Mouse (Mus musculus) stomach, embryonic 15.5 days (tissue): ENCODE results near the gene Cpvl. TPM values are rescaled to one million over a fixed set of nuclear protein-coding genes. Genes with fewer than 3 reads are reported as not detected.

Experiments
- polyA plus RNA-seq: library from polyadenylated mRNA; unstranded; fragments of >200 nt; fragmentation: Nextera tagmentation; extraction: Ambion mirVana; gene quantifications from 2 replicates; pipeline ENCODE4 v1.2.1, GENCODE M21; 2015

The Cpvl gene
- polyA plus RNA-seq, 1 experiment from 2014 or later = 0.19 TPM

Other genes starting within 250 kb of the Cpvl start
- 22.2 and 23.3 TPM in 2 replicates for gene Tril, start 157.8 kb downstream of the Cpvl start, polyA plus RNA-seq
- 15.6 and 18.6 TPM in 2 replicates for gene Chn2, start 60.9 kb upstream of the Cpvl start, polyA plus RNA-seq